Mouse (Mus musculus) ovary, postnatal 10 days (tissue): ENCODE measurements around the gene Prss12.
A peak's percentile ranks its signal among the peaks of the same experiment; 100 is the strongest.

Experiments
- DNase-seq: peaks from one replicate; pipeline ENCODE4 v3.0.0; 2022; ENCODE audit warnings: low spot score

Gene Prss12

GRCm38 (mm10) chr3:123446708-123447537 lies at the start of gene Prss12:
TSS of gene Prss12 (plus strand) at chr3:123446913.
- DNase-seq: peak; percentile 15

GRCm38 (mm10) chr3:123397562-123398481 lies 48.9 kb upstream of the Prss12 start:
- no peak for DNase-seq

- no peak for DNase-seq
Measured at GRCm38 (mm10) chr3:123404945-123405344, 41.8 kb upstream of the Prss12 start.

- no peak for DNase-seq
Measured at GRCm38 (mm10) chr3:123411821-123412578, 34.7 kb upstream of the Prss12 start.

GRCm38 (mm10) chr3:123413173-123413572 lies 33.5 kb upstream of the Prss12 start:
- DNase-seq: no peak

GRCm38 (mm10) chr3:123425647-123426046 lies 21.1 kb upstream of the Prss12 start:
- no peak for DNase-seq

- DNase-seq: no peak
Measured at GRCm38 (mm10) chr3:123428005-123428404, 18.7 kb upstream of the Prss12 start.

GRCm38 (mm10) chr3:123429597-123430458 lies 16.9 kb upstream of the Prss12 start:
- no peak for DNase-seq

GRCm38 (mm10) chr3:123431951-123432674 lies 14.6 kb upstream of the Prss12 start:
- DNase-seq: no peak

- DNase-seq: no peak
Measured at GRCm38 (mm10) chr3:123433362-123433761, 13.4 kb upstream of the Prss12 start.

GRCm38 (mm10) chr3:123437608-123438007 lies 9.1 kb upstream of the Prss12 start:
- DNase-seq: no peak

- DNase-seq: no peak
Measured at GRCm38 (mm10) chr3:123440490-123440889, 6.2 kb upstream of the Prss12 start.

- DNase-seq: no peak
Measured at GRCm38 (mm10) chr3:123444466-123444865, 2.2 kb upstream of the Prss12 start.

GRCm38 (mm10) chr3:123447538-123448059 lies 886 bp downstream of the Prss12 start:
- DNase-seq: no peak

GRCm38 (mm10) chr3:123448096-123448495 lies 1.4 kb downstream of the Prss12 start:
- DNase-seq: no peak

GRCm38 (mm10) chr3:123450107-123450506 lies 3.4 kb downstream of the Prss12 start:
- DNase-seq: no peak

- no peak for DNase-seq
Measured at GRCm38 (mm10) chr3:123452904-123453303, 6.2 kb downstream of the Prss12 start.

GRCm38 (mm10) chr3:123459492-123459891 lies 12.8 kb downstream of the Prss12 start:
- no peak for DNase-seq

GRCm38 (mm10) chr3:123460436-123460835 lies 13.7 kb downstream of the Prss12 start:
- no peak for DNase-seq

- no peak for DNase-seq
Measured at GRCm38 (mm10) chr3:123462264-123462663, 15.6 kb downstream of the Prss12 start.
